13 mouse cellular contexts compared by ENCODE assay signal in the genomic region with DNA sequence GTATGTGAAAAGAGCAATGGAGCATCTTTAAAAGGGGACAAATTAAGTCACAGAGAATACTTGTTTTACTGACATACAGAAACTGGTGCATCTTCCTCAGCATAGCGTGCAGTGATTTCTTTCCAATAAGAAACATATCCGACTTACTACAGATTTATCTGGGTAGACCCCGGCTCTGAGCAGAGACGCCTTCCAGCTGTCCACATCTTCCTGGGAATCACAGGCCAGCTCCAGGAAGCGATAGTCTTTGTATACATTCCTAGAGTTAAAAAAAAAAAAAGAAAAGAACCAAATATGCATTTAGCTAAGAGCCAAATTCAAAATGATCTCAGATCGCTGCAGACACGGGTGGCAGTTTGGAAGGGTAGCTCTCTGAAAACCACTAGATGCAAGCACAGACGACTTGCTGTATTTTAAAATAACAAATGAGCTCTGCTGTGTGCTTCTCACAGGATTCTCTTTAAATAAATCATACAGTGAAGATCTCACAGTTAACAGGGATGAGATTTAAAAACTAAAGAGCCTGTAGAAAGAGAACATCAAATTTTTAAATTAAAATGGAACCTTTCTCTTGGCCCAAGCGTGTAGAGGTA.
DNase-seq lines count a peak whose midpoint lies in the region; ATAC-seq lines count a peak whose summit lies in the region.
"Had no signal": no experiment of that assay in that cellular context is flagged by ENCODE, and none has a peak within 500 bp of the region (broad histone marks: within the 10 kb centered on the region; RNA-seq: fewer than 3 reads in every experiment).

No protein-coding gene starts in this region.

- no peak overlapping the region for H3K9ac ChIP-seq in embryonic facial prominence, embryonic 11.5 days (replicated peaks; ENCODE audit: low read length)
- no peak overlapping the region for H3K9ac ChIP-seq in limb, embryonic 15.5 days
- H3K9ac ChIP-seq: hindbrain, embryonic 15.5 days; liver, embryonic 14.5 days had no signal

- DNase-seq in heart, embryonic 10.5 days (ENCODE audit: low spot score) = no peak
- DNase-seq in heart, adult 9 months (ENCODE audit: low spot score in 2 of 2) = no peak
- peak; percentile 53 to 59 for DNase-seq in kidney, postnatal 4 days
- no peak for DNase-seq in kidney, adult 18-20 months
- DNase-seq in embryonic facial prominence, embryonic 11.5 days (ENCODE audit: low spot score) = no peak
- DNase-seq in layer of hippocampus, adult 18-20 months (ENCODE audit: low spot score in 2 of 2) = no peak
- DNase-seq: cerebellum, postnatal 10 days; right cerebral cortex, postnatal 14 days had no signal

- no peak overlapping the region for H3K4me2 ChIP-seq in embryonic facial prominence, embryonic 11.5 days (ENCODE audit: low read depth, low read length)
- no peak overlapping the region for H3K4me2 ChIP-seq in limb, embryonic 15.5 days
- H3K4me2 ChIP-seq: hindbrain, embryonic 15.5 days had no signal

- H3K4me3 ChIP-seq in heart, embryonic 10.5 days = no peak overlapping the region
- no peak overlapping the region for H3K4me3 ChIP-seq in embryonic facial prominence, embryonic 11.5 days (ENCODE audit: low read depth, low read length)
- no peak overlapping the region for H3K4me3 ChIP-seq in limb, embryonic 15.5 days
- H3K4me3 ChIP-seq: hindbrain, embryonic 15.5 days had no signal

- 56% methylated on average over 9 of the region's 9 CpGs for WGBS in heart, embryonic 10.5 days
- 54% methylated on average over 9 of the region's 9 CpGs for WGBS in embryonic facial prominence, embryonic 11.5 days
- 48% methylated on average over 9 of the region's 9 CpGs for WGBS in limb, embryonic 15.5 days

- H3K36me3 ChIP-seq in heart, embryonic 10.5 days = no peaks in the 10 kb centered on the region
- no peaks in the 10 kb centered on the region for H3K36me3 ChIP-seq in embryonic facial prominence, embryonic 11.5 days (replicated peaks; ENCODE audit: control insufficient read depth, insufficient read depth, low read depth, low read length)
- no peaks in the 10 kb centered on the region for H3K36me3 ChIP-seq in limb, embryonic 15.5 days
- H3K36me3 ChIP-seq: G1E; hindbrain, embryonic 15.5 days had no signal

- H3K27ac ChIP-seq in heart, embryonic 10.5 days = peak overlapping the region; percentile 49; the same call in 1 of the 2 replicates
- peak overlapping the region; percentile 52; the same call in 1 of the 2 replicates for H3K27ac ChIP-seq in embryonic facial prominence, embryonic 11.5 days (replicated peaks; ENCODE audit: low read depth, low read length)
- H3K27ac ChIP-seq in limb, embryonic 15.5 days = peak overlapping the region; percentile 75
- H3K27ac ChIP-seq: hindbrain, embryonic 15.5 days; liver, embryonic 14.5 days had no signal

- H3K4me1 ChIP-seq in heart, embryonic 10.5 days = peaks cover 7% of the 10 kb centered on the region; the same call in 1 of the 2 replicates
- no peaks in the 10 kb centered on the region for H3K4me1 ChIP-seq in embryonic facial prominence, embryonic 11.5 days (ENCODE audit: control insufficient read depth, insufficient read depth, low read length)
- H3K4me1 ChIP-seq in limb, embryonic 15.5 days = peaks cover 15% of the 10 kb centered on the region
- H3K4me1 ChIP-seq: hindbrain, embryonic 15.5 days had no signal

- no peak for ATAC-seq in embryonic facial prominence, embryonic 11.5 days (replicated peaks; ENCODE audit: insufficient number of reproducible peaks, low FRiP score, low TSS enrichment, low read depth)
- ATAC-seq in limb, embryonic 15.5 days (ENCODE audit: insufficient number of reproducible peaks, low FRiP score, low TSS enrichment, low read depth) = no peak
- no peak for ATAC-seq in erythroid progenitor cell, adult 5-6 weeks (replicated peaks; ENCODE audit: low FRiP score, poor library complexity, severe bottlenecking)

- H3K9me3 ChIP-seq in heart, embryonic 10.5 days = no peaks in the 10 kb centered on the region
- no peaks in the 10 kb centered on the region for H3K9me3 ChIP-seq in embryonic facial prominence, embryonic 11.5 days (replicated peaks; ENCODE audit: control insufficient read depth, low read length)
- no peaks in the 10 kb centered on the region for H3K9me3 ChIP-seq in limb, embryonic 15.5 days
- H3K9me3 ChIP-seq: G1E; hindbrain, embryonic 15.5 days had no signal

- no peaks in the 10 kb centered on the region for H3K27me3 ChIP-seq in heart, embryonic 10.5 days (ENCODE audit: insufficient read depth, poor library complexity, severe bottlenecking)
- no peaks in the 10 kb centered on the region for H3K27me3 ChIP-seq in embryonic facial prominence, embryonic 11.5 days (ENCODE audit: control insufficient read depth, insufficient read depth, low read length)
- no peaks in the 10 kb centered on the region for H3K27me3 ChIP-seq in limb, embryonic 15.5 days
- H3K27me3 ChIP-seq: hindbrain, embryonic 15.5 days had no signal

Comparison
In these comparisons a context has a peak if more than half of its experiments do, and no peak if none do; other contexts are left out.
1. DNase-seq: peak in kidney, postnatal 4 days (2 of 2); none in heart, embryonic 10.5 days (single experiment), heart, adult 9 months (0 of 2), kidney, adult 18-20 months (single experiment), embryonic facial prominence, embryonic 11.5 days (single experiment) and layer of hippocampus, adult 18-20 months (0 of 2).
2. Peak in every context shown above with its lines, with median percentiles within 50 percentile points of each other: H3K27ac ChIP-seq.